Mouse (Mus musculus) CH12.LX (cell line): Measurements from ENCODE around the gene Arhgef3. TPM values are rescaled to one million over a fixed set of nuclear protein-coding genes. Genes with fewer than 3 reads are reported as not detected.

Source experiments
- DNase-seq: peaks from one replicate; pipeline ENCODE4 v3.0.0-alpha.2; 2013; ENCODE audit errors: extremely low read depth
- H3K27ac ChIP-seq: 2 replicates; pipeline ENCODE4 v1.5.1; 2012; ENCODE audit warnings: low read depth, mild to moderate bottlenecking, control low read depth, moderate library complexity; ENCODE audit not compliant: insufficient read depth
- H3K27me3 ChIP-seq: replicated peaks from 2 replicates; pipeline ENCODE3; 2012; ENCODE audit warnings: inconsistent platforms
- H3K36me3 ChIP-seq, 2 experiments: replicated peaks in 1 of 2; 2 replicates each; pipeline versions ENCODE3 to v1.6.1; 2012; ENCODE audit warnings: inconsistent platforms in 1 of 2, low read length in 1 of 2, mild to moderate bottlenecking in 1 of 2, mixed read lengths in 1 of 2, moderate library complexity in 1 of 2; ENCODE audit not compliant: control insufficient read depth in 1 of 2, insufficient read depth in 1 of 2
- H3K4me1 ChIP-seq, 2 experiments: 2 replicates each; pipeline ENCODE4 v1.6.1; 2012; ENCODE audit warnings: inconsistent platforms in 1 of 2, moderate library complexity in 1 of 2; ENCODE audit not compliant: insufficient read depth in 2 of 2, control insufficient read depth in 1 of 2
- H3K4me2 ChIP-seq: 2 replicates; pipeline ENCODE4 v1.6.1; 2012; ENCODE audit warnings: low read depth, mild to moderate bottlenecking, control low read depth; ENCODE audit not compliant: poor library complexity, insufficient read depth, severe bottlenecking
- H3K4me3 ChIP-seq, 3 experiments: fragments of 150-350 bp in 1 of 3; sonication (generic) in 1 of 3; replicated peaks in 1 of 3; 2 replicates each; pipeline versions ENCODE3 to v1.5.1; 2011 to 2012; ENCODE audit warnings: low read depth in 2 of 3, low read length in 2 of 3, mild to moderate bottlenecking in 2 of 3, moderate library complexity in 2 of 3, control low read depth in 1 of 3, improper control_type of control experiment in 1 of 3, inconsistent platforms in 1 of 3, mixed read lengths in 1 of 3; ENCODE audit not compliant: poor library complexity in 1 of 3
- H3K79me2 ChIP-seq: replicated peaks from 2 replicates; pipeline ENCODE4 v1.6.1; 2012; ENCODE audit warnings: mild to moderate bottlenecking, moderate library complexity; ENCODE audit not compliant: control insufficient read depth, poor library complexity, insufficient read depth, severe bottlenecking; ENCODE audit errors: extremely low read depth
- H3K9ac ChIP-seq: 2 replicates; pipeline ENCODE4 v1.6.1; 2012; ENCODE audit warnings: low read depth, mild to moderate bottlenecking, control low read depth, moderate library complexity; ENCODE audit not compliant: insufficient read depth
- H3K9me3 ChIP-seq: replicated peaks from 2 replicates; pipeline ENCODE3; 2012; ENCODE audit warnings: low read length, inconsistent platforms, mixed read lengths
- CHD1 ChIP-seq: IDR thresholded peaks from 2 replicates; pipeline ENCODE4 v1.6.1; 2012; ENCODE audit warnings: low read depth, low read length, improper control_type of control experiment, inconsistent platforms
- CHD2 ChIP-seq: IDR thresholded peaks from 2 replicates; pipeline ENCODE4 v1.6.1; 2011; ENCODE audit warnings: low read length, improper control_type of control experiment
- E2F4 ChIP-seq: IDR thresholded peaks from 2 replicates; pipeline ENCODE4 v1.6.1; 2011; ENCODE audit warnings: low read depth, low read length, improper control_type of control experiment; ENCODE audit not compliant: insufficient replicate concordance
- EP300 ChIP-seq: IDR thresholded peaks from 2 replicates; pipeline ENCODE4 v1.6.1; 2011; ENCODE audit warnings: low read length, improper control_type of control experiment
- HCFC1 ChIP-seq: IDR thresholded peaks from 2 replicates; pipeline ENCODE4 v1.6.1; 2012; ENCODE audit warnings: low read depth, mild to moderate bottlenecking, inconsistent platforms, low read length, improper control_type of control experiment
- IRF4 ChIP-seq: IDR thresholded peaks from 2 replicates; pipeline ENCODE4 v1.6.1; 2014; ENCODE audit warnings: low read depth, mild to moderate bottlenecking, inconsistent platforms, low read length, improper control_type of control experiment
- KAT2A ChIP-seq: IDR thresholded peaks from 2 replicates; pipeline ENCODE4 v1.6.1; 2012; ENCODE audit warnings: low read length, improper control_type of control experiment, inconsistent platforms; ENCODE audit not compliant: insufficient replicate concordance
- MAZ ChIP-seq: IDR thresholded peaks from 2 replicates; pipeline ENCODE4 v1.6.1; 2012; ENCODE audit warnings: low read depth, mild to moderate bottlenecking, inconsistent platforms, low read length, improper control_type of control experiment, moderate library complexity
- MEF2A ChIP-seq: IDR thresholded peaks from 2 replicates; pipeline ENCODE4 v1.6.1; 2014; ENCODE audit warnings: low read depth, mild to moderate bottlenecking, inconsistent platforms, low read length, improper control_type of control experiment, borderline replicate concordance
- MYC ChIP-seq: IDR thresholded peaks from 2 replicates; pipeline ENCODE4 v1.6.1; 2011; ENCODE audit warnings: low read depth, mild to moderate bottlenecking, improper control_type of control experiment, low read length
- NELFE ChIP-seq: IDR thresholded peaks from 2 replicates; pipeline ENCODE4 v1.6.1; 2011; ENCODE audit warnings: low read depth, low read length, improper control_type of control experiment
- NRF1 ChIP-seq: IDR thresholded peaks from 2 replicates; pipeline ENCODE4 v1.6.1; 2014; ENCODE audit warnings: low read depth, mild to moderate bottlenecking, inconsistent platforms, low read length, improper control_type of control experiment, moderate library complexity
- RCOR1 ChIP-seq: conservative IDR thresholded peaks from 2 replicates; pipeline ENCODE4 v1.6.1; 2012; ENCODE audit warnings: low read depth, mild to moderate bottlenecking, inconsistent platforms, low read length, improper control_type of control experiment
- TBP ChIP-seq: conservative IDR thresholded peaks from 2 replicates; pipeline ENCODE4 v1.6.1; 2011; ENCODE audit warnings: low read depth, low read length, improper control_type of control experiment
- TCF12 ChIP-seq: IDR thresholded peaks from 2 replicates; pipeline ENCODE4 v1.6.1; 2014; ENCODE audit warnings: low read depth, mild to moderate bottlenecking, inconsistent platforms, low read length, improper control_type of control experiment
- ZC3H11A ChIP-seq: IDR thresholded peaks from 2 replicates; pipeline ENCODE4 v1.6.1; 2012; ENCODE audit warnings: low read depth, mild to moderate bottlenecking, inconsistent platforms, low read length, improper control_type of control experiment
- ZKSCAN1 ChIP-seq: IDR thresholded peaks from 2 replicates; pipeline ENCODE4 v1.6.1; 2012; ENCODE audit warnings: low read depth, inconsistent platforms, low read length, improper control_type of control experiment, borderline replicate concordance
- ZMIZ1 ChIP-seq: IDR thresholded peaks from 2 replicates; pipeline ENCODE4 v1.6.1; 2012; ENCODE audit warnings: low read depth, mild to moderate bottlenecking, inconsistent platforms, low read length, improper control_type of control experiment
- ZNF384 ChIP-seq: IDR thresholded peaks from 2 replicates; pipeline ENCODE4 v1.6.1; 2012; ENCODE audit warnings: low read depth, low read length, improper control_type of control experiment, inconsistent platforms
- dilution Hi-C: fragments of 300-500 bp; cut with MboI; formaldehyde crosslinking; loops from 2 replicates; pipeline ENCODE4 v1.14.3; 2020; ENCODE audit warnings: low sequenced_read_pairs; ENCODE audit not compliant: extremely low pct_unique_long_range_greater_than_20kb, extremely low pct_ligation_motif_present
- in situ Hi-C: fragments of 300-500 bp; cut with MboI; formaldehyde crosslinking; loops from 3 replicates; pipeline ENCODE4 v1.14.3; 2019; ENCODE audit warnings: low sequenced_read_pairs, low pct_ligation_motif_present, low pct_unique_long_range_greater_than_20kb, mixed read lengths
- polyA plus RNA-seq: library from polyadenylated mRNA; unstranded; fragments of >175 nt; gene quantifications from 2 replicates; pipeline ENCODE4 v1.2.1, GENCODE M21; 2012; ENCODE audit warnings: low read depth; ENCODE audit not compliant: insufficient read length
- total RNA-seq, 2 experiments: library from RNA; depleted of rRNA; stranded (reverse); fragments of 300-350 nt in 1 of 2; fragments of >200 nt in 1 of 2; gene quantifications; 2 replicates each; pipeline ENCODE4 v1.2.3; 2012 to 2014

Gene Arhgef3
- total and polyA plus RNA-seq, 3 experiments: 0.51 to 0.64 (median 0.62) TPM

DNA sequence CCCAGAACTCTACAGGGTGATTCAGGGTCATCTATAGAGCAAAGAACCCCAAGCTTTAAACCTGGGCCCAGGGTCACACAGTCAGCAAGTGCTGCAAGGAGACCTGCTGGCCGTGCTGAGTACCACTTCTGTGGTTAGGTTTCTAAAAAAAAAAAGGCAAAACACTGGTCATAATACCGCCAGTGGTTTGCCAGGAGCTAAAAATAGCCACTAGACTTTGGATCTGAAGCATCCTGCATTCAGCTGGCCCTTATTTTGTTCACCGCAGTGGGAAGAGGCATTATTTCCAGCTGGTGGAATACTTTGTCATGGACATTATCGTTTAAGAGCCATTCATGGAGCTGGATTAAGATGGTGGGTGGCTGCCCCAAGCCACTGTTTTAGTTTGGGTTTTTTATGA is 253.9 kb downstream of the Arhgef3 start:
- H3K27ac ChIP-seq: no peak overlapping the region
- no peak for DNase-seq
- no peaks in the 10 kb centered on the region for H3K36me3 ChIP-seq
- TF ChIP-seq RCOR1 (no peak), ZNF384 (peak; percentile 39; the same call in 1 of the 2 replicates), MEF2A (peak; percentile 53; the same call in 1 of the 2 replicates), CHD1 (no peak), TCF12 (no peak), IRF4 (no peak)
- H3K4me1 ChIP-seq: peaks cover 10 to 45% of the 10 kb centered on the region in 2 experiments
- H3K4me2 ChIP-seq: no peak overlapping the region
- no peak overlapping the region for H3K4me3 ChIP-seq
- H3K27me3 ChIP-seq: no peaks in the 10 kb centered on the region
- in situ Hi-C loops: no loop called here
- no peak overlapping the region for H3K9ac ChIP-seq
- no peaks in the 10 kb centered on the region for H3K79me2 ChIP-seq
- H3K9me3 ChIP-seq: no peaks in the 10 kb centered on the region
- dilution Hi-C loops: no loop called here

DNA sequence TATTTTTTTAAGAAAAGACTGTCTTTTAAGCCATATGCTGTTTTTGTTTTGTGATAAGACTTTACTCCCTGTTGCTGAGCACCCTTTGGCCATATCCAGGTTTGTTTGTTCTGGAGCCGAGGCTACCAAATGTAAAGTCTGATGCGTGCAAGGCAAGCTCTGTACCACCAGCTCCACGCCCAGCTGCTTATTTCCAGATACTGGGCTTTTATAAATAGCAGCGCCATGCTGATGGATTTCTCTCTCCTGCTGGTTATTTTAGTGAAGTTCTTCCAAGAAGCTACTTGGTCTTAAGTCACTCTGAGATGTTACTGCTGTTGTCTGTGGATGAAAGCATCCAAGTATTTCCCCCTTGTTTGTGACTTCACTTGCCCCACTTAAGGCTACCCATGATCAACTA is 254.8 kb downstream of the Arhgef3 start:
- Histone ChIP-seq H3K4me3 (no peak overlapping the region), H3K27me3 (no peaks in the 10 kb centered on the region), H3K4me1 (peaks cover 9 to 43% of the 10 kb centered on the region in 2 experiments), H3K27ac (no peak overlapping the region), H3K9me3 (no peaks in the 10 kb centered on the region), H3K36me3 (no peaks in the 10 kb centered on the region), H3K9ac (no peak overlapping the region), H3K79me2 (no peaks in the 10 kb centered on the region), H3K4me2 (no peak overlapping the region)
- TF ChIP-seq E2F4 (no peak), ZMIZ1 (no peak), HCFC1 (no peak), RCOR1 (no peak), NELFE (no peak), ZNF384 (no peak), NRF1 (no peak), CHD2 (no peak), ZC3H11A (no peak), KAT2A (no peak), MYC (no peak), EP300 (no peak), TBP (no peak), MAZ (no peak), ZKSCAN1 (no peak)
- in situ Hi-C loops: no loop called here
- DNase-seq: no peak
- dilution Hi-C loops: no loop called here
